Comparison of ENCODE assay signal across 17 mouse cellular contexts in genomic region chr15:91022276-91022675, GRCm38 (mm10). TPM values are rescaled to one million over a fixed set of nuclear protein-coding genes. Genes with fewer than 3 reads are reported as not detected.
DNase-seq lines count a peak whose midpoint lies in the region; ATAC-seq and TF ChIP-seq lines count a peak whose summit lies in the region.
"Had no signal": no experiment of that assay in that cellular context is flagged by ENCODE, and none has a peak within 500 bp of the region (broad histone marks: within the 10 kb centered on the region; RNA-seq: fewer than 3 reads in every experiment).

No protein-coding gene starts in this region.

- no peak for ATAC-seq in midbrain, postnatal 0 days (ENCODE audit: low FRiP score)
- no peak for ATAC-seq in forebrain, embryonic 12.5 days (ENCODE audit: low FRiP score)
- ATAC-seq in forebrain, postnatal 0 days, result no peak
- ATAC-seq in midbrain, embryonic 13.5 days, result no peak
- ATAC-seq in megakaryocyte progenitor cell, adult 5-6 weeks (replicated peaks; ENCODE audit: poor library complexity), result no peak
- ATAC-seq: intestine, embryonic 15.5 days had no signal

- DNase-seq in midbrain, embryonic 10.5 days (ENCODE audit: low spot score), result no peak
- DNase-seq in midbrain, postnatal 0 days (ENCODE audit: low spot score), result no peak
- no peak for DNase-seq in forebrain, postnatal 0 days
- DNase-seq in heart, postnatal 4 days, result no peak
- DNase-seq: cerebellum, postnatal 10 days; heart, postnatal 10 days; kidney, postnatal 10 days; liver; lung, adult 18-20 months; lung, postnatal 4 days; thymus, postnatal 25 days had no signal

- H3K4me2 ChIP-seq in midbrain, postnatal 0 days (ENCODE audit: low read depth, low read length, poor library complexity, severe bottlenecking), result no peak overlapping the region
- no peak overlapping the region for H3K4me2 ChIP-seq in forebrain, embryonic 12.5 days
- H3K4me2 ChIP-seq in forebrain, postnatal 0 days (ENCODE audit: low read depth), result no peak overlapping the region
- H3K4me2 ChIP-seq in midbrain, embryonic 13.5 days (replicated peaks), result no peak overlapping the region
- H3K4me2 ChIP-seq: intestine, embryonic 15.5 days had no signal

- no peak overlapping the region for H3K4me3 ChIP-seq in midbrain, embryonic 10.5 days
- H3K4me3 ChIP-seq in midbrain, postnatal 0 days (ENCODE audit: low read depth, low read length), result no peak overlapping the region
- no peak overlapping the region for H3K4me3 ChIP-seq in forebrain, embryonic 12.5 days (replicated peaks)
- no peak overlapping the region for H3K4me3 ChIP-seq in forebrain, postnatal 0 days (ENCODE audit: low read depth, low read length)
- no peak overlapping the region for H3K4me3 ChIP-seq in midbrain, embryonic 13.5 days (replicated peaks)
- H3K4me3 ChIP-seq: erythroblast, embryonic 14.5 days; intestine, embryonic 15.5 days had no signal

- H3K27me3 ChIP-seq in midbrain, embryonic 10.5 days (ENCODE audit: low read depth, poor library complexity, severe bottlenecking), result no peaks in the 10 kb centered on the region
- H3K27me3 ChIP-seq in midbrain, postnatal 0 days (ENCODE audit: insufficient read depth, low read length), result no peaks in the 10 kb centered on the region
- no peaks in the 10 kb centered on the region for H3K27me3 ChIP-seq in forebrain, embryonic 12.5 days
- H3K27me3 ChIP-seq in forebrain, postnatal 0 days (ENCODE audit: insufficient read depth, low read length), result no peaks in the 10 kb centered on the region
- H3K27me3 ChIP-seq in midbrain, embryonic 13.5 days, result no peaks in the 10 kb centered on the region
- H3K27me3 ChIP-seq: intestine, embryonic 15.5 days had no signal

- H3K9me3 ChIP-seq in midbrain, embryonic 10.5 days (replicated peaks), result peaks cover 2% of the 10 kb centered on the region; the same call in 1 of the 2 replicates
- H3K9me3 ChIP-seq in midbrain, postnatal 0 days (ENCODE audit: low read length), result no peaks in the 10 kb centered on the region
- no peaks in the 10 kb centered on the region for H3K9me3 ChIP-seq in forebrain, embryonic 12.5 days
- no peaks in the 10 kb centered on the region for H3K9me3 ChIP-seq in forebrain, postnatal 0 days (ENCODE audit: low read length)
- H3K9me3 ChIP-seq in midbrain, embryonic 13.5 days, result no peaks in the 10 kb centered on the region
- H3K9me3 ChIP-seq: intestine, embryonic 15.5 days had no signal

- H3K9ac ChIP-seq in midbrain, postnatal 0 days (replicated peaks; ENCODE audit: low read length, poor library complexity, severe bottlenecking), result no peak overlapping the region
- no peak overlapping the region for H3K9ac ChIP-seq in forebrain, embryonic 12.5 days
- no peak overlapping the region for H3K9ac ChIP-seq in forebrain, postnatal 0 days
- no peak overlapping the region for H3K9ac ChIP-seq in midbrain, embryonic 13.5 days (replicated peaks)
- H3K9ac ChIP-seq: intestine, embryonic 15.5 days had no signal

- no peak for TF ChIP-seq CTCF in midbrain, postnatal 0 days (IDR thresholded peaks at IDR 0.05)
- TF ChIP-seq CTCF in forebrain, postnatal 0 days (IDR thresholded peaks at IDR 0.05; ENCODE audit: low read depth), result no peak

- H3K27ac ChIP-seq in midbrain, embryonic 10.5 days (replicated peaks), result peak overlapping the region; percentile 94
- no peak overlapping the region for H3K27ac ChIP-seq in midbrain, postnatal 0 days (ENCODE audit: low read depth, low read length)
- peak overlapping the region; percentile 57 for H3K27ac ChIP-seq in forebrain, embryonic 12.5 days
- 0 out of 2 replicates have a peak overlapping the region, but pooled peaks have one; percentile 45 for H3K27ac ChIP-seq in forebrain, postnatal 0 days (ENCODE audit: low read depth, low read length)
- H3K27ac ChIP-seq in midbrain, embryonic 13.5 days, result peak overlapping the region; percentile 67
- H3K27ac ChIP-seq: intestine, embryonic 15.5 days had no signal

- 61% methylated on average over 8 of the region's 8 CpGs for WGBS in midbrain, embryonic 10.5 days
- 59% methylated on average over 8 of the region's 8 CpGs for WGBS in midbrain, postnatal 0 days
- 70% methylated on average over 8 of the region's 8 CpGs for WGBS in forebrain, embryonic 12.5 days
- WGBS in forebrain, postnatal 0 days, result 58% methylated on average over 8 of the region's 8 CpGs
- 42% methylated on average over 8 of the region's 8 CpGs for WGBS in midbrain, embryonic 13.5 days

- peaks cover 72% of the 10 kb centered on the region for H3K4me1 ChIP-seq in midbrain, embryonic 10.5 days
- peaks cover 9% of the 10 kb centered on the region; the same call in 1 of the 2 replicates for H3K4me1 ChIP-seq in midbrain, postnatal 0 days (ENCODE audit: insufficient read depth, low read length)
- H3K4me1 ChIP-seq in forebrain, embryonic 12.5 days, result peaks cover 46% of the 10 kb centered on the region
- peaks cover 18% of the 10 kb centered on the region for H3K4me1 ChIP-seq in forebrain, postnatal 0 days (ENCODE audit: insufficient read depth)
- peaks cover 55% of the 10 kb centered on the region for H3K4me1 ChIP-seq in midbrain, embryonic 13.5 days (replicated peaks)
- H3K4me1 ChIP-seq: intestine, embryonic 15.5 days had no signal

- peaks cover 35% of the 10 kb centered on the region for H3K36me3 ChIP-seq in midbrain, embryonic 10.5 days
- no peaks in the 10 kb centered on the region for H3K36me3 ChIP-seq in midbrain, postnatal 0 days (ENCODE audit: insufficient read depth, low read length)
- H3K36me3 ChIP-seq in forebrain, embryonic 12.5 days (replicated peaks), result peaks cover 10% of the 10 kb centered on the region; the same call in 1 of the 2 replicates
- no peaks in the 10 kb centered on the region for H3K36me3 ChIP-seq in forebrain, postnatal 0 days (ENCODE audit: insufficient read depth)
- peaks cover under 1% of the 10 kb centered on the region; the same call in 1 of the 2 replicates for H3K36me3 ChIP-seq in midbrain, embryonic 13.5 days
- H3K36me3 ChIP-seq: G1E; intestine, embryonic 15.5 days had no signal

RNA-seq across cellular contexts. Expression of gene Kif21a, which starts 27.5 kb away (rescaled TPM):
- polyA plus RNA-seq in midbrain, embryonic 10.5 days (2016; fragmentation: Nextera tagmentation; extraction: Ambion mirVana), result 42.5 and 50.1 TPM in 2 replicates
- total RNA-seq in midbrain, postnatal 0 days (2014; rRNA removed), result 64.9 and 68.7 TPM in 2 replicates
- 28.4 and 33.2 TPM in 2 replicates for polyA plus RNA-seq in midbrain, postnatal 0 days (2015; fragmentation: Nextera tagmentation; extraction: Ambion mirVana)
- polyA plus RNA-seq in forebrain, embryonic 12.5 days (2016; fragmentation: Nextera tagmentation; extraction: Ambion mirVana), result 49.5 and 49.6 TPM in 2 replicates
- total RNA-seq in forebrain, postnatal 0 days (2014; rRNA removed), result 44.8 and 56.8 TPM in 2 replicates
- polyA plus RNA-seq in forebrain, postnatal 0 days (2015; fragmentation: Nextera tagmentation; extraction: Ambion mirVana), result 15.8 and 24.5 TPM in 2 replicates
- 63.1 and 64.4 TPM in 2 replicates for polyA plus RNA-seq in midbrain, embryonic 13.5 days (2015; fragmentation: Nextera tagmentation; extraction: Ambion mirVana)
- 0.10 and 0.17 TPM in 2 replicates for total RNA-seq in megakaryocyte progenitor cell, adult 5-6 weeks (2015)
- total RNA-seq in megakaryocyte progenitor cell, adult 5-6 weeks (2017), result 1.1 and 1.8 TPM in 2 replicates
- 1 to 10 TPM; 7.3 to 8.0 TPM for total RNA-seq in heart, postnatal 4 days (2021)
- total RNA-seq: G1E had no signal
- polyA plus RNA-seq: G1E had no signal
